Comparison of ENCODE assay signal across 8 mouse cellular contexts in the genomic region with DNA sequence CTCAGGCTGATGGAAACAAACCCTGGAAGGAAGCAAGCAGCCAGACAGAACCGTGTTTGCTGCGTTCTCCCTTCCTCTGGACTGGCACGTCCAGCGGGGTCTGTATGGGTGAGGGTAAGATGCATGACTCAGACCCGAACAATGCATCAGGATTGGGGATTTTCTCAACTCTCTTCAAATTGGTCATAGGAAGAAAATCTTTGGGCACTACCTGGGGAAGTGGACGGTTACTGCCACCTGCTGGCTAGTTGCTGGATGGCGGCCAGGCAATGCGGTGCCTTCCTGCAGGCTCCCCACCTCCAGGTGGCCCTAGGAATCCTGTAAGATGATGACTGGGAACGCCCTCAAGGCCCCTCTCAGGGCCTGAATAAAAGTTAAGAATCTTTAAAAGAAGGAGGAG. TPM values are rescaled to one million over a fixed set of nuclear protein-coding genes. Genes with fewer than 3 reads are reported as not detected.
A peak's percentile ranks its signal among the peaks of the same experiment; 100 is the strongest.
DNase-seq lines count a peak whose midpoint lies in the region; ATAC-seq and TF ChIP-seq lines count a peak whose summit lies in the region.

No protein-coding gene starts in this region.

- intact Hi-C loops in heart, adult 2 months (cut with DNase I): loop anchor here (1.0 to 5.0 kb wide), 3 partner anchors 41 to 157 kb away; no protein-coding TSS in a partner anchor

- H3K27ac ChIP-seq in heart, adult 2 months: no peak overlapping the region
- no peak overlapping the region for H3K27ac ChIP-seq in kidney, postnatal 0 days

- H3K9me3 ChIP-seq in kidney, postnatal 0 days (replicated peaks; ENCODE audit: low read length): no peaks in the 10 kb centered on the region

- no peaks in the 10 kb centered on the region for H3K36me3 ChIP-seq in heart, adult 2 months (ENCODE audit: control insufficient read depth, insufficient read depth, low read length)
- H3K36me3 ChIP-seq in kidney, postnatal 0 days (ENCODE audit: insufficient read depth, low read length): no peaks in the 10 kb centered on the region

- 4% methylated on average over 9 of the region's 9 CpGs for WGBS in heart, adult 2 months
- 4% methylated on average over 9 of the region's 9 CpGs for WGBS in kidney, postnatal 0 days

- no peaks in the 10 kb centered on the region for H3K27me3 ChIP-seq in heart, adult 2 months (ENCODE audit: control insufficient read depth, insufficient read depth, low read length)
- no peaks in the 10 kb centered on the region for H3K27me3 ChIP-seq in kidney, postnatal 0 days (ENCODE audit: insufficient read depth, low read length)

- no peak overlapping the region for H3K9ac ChIP-seq in heart, adult 2 months (ENCODE audit: low read depth, low read length)
- no peak overlapping the region for H3K9ac ChIP-seq in kidney, postnatal 0 days (ENCODE audit: low read depth, low read length)

- peak; percentile 66 for ATAC-seq in activated CD4-positive, CD25-positive, alpha-beta regulatory T cell, adult 4 months
- no peak; the same call in 1 of the 2 replicates for ATAC-seq in kidney, postnatal 0 days (replicated peaks; ENCODE audit: low FRiP score, low read depth)

- peak; percentile 77 for DNase-seq in 416B (ENCODE audit: low read depth)
- DNase-seq in embryo, embryonic 11.5 days (ENCODE audit: low read depth, low spot score): peak; percentile 58
- peak; percentile 79 to 85 for DNase-seq in heart, adult 2 months
- DNase-seq in kidney, postnatal 0 days (ENCODE audit: low spot score): peak; percentile 87
- peak; percentile 79 to 83 for DNase-seq in lung, adult 18-20 months
- peak; percentile 49 for DNase-seq in ovary, adult 18-20 months (ENCODE audit: low spot score)
- DNase-seq in thymus, postnatal 0 days (ENCODE audit: low spot score): peak; percentile 79

- no peaks in the 10 kb centered on the region for H3K79me2 ChIP-seq in heart, adult 2 months (replicated peaks; ENCODE audit: control insufficient read depth, insufficient read depth, low read length)

- TF ChIP-seq POLR2A in heart, adult 2 months (IDR thresholded peaks at IDR 0.05; ENCODE audit: insufficient read depth, low read depth, low read length): no peak

- peaks cover 2% of the 10 kb centered on the region for H3K4me1 ChIP-seq in heart, adult 2 months (ENCODE audit: control insufficient read depth, insufficient read depth, low read length)
- no peaks in the 10 kb centered on the region for H3K4me1 ChIP-seq in kidney, postnatal 0 days (replicated peaks; ENCODE audit: insufficient read depth, low read length)

- no peak overlapping the region for H3K4me3 ChIP-seq in heart, adult 2 months
- H3K4me3 ChIP-seq in kidney, postnatal 0 days (replicated peaks; ENCODE audit: low read depth, low read length): no peak overlapping the region

- TF ChIP-seq EP300 in heart, adult 2 months (IDR thresholded peaks at IDR 0.05; ENCODE audit: insufficient read depth, low read depth, low read length): peak; percentile 90

- no peak overlapping the region for H3K4me2 ChIP-seq in kidney, postnatal 0 days (ENCODE audit: low read length)

- peak; percentile 85 for TF ChIP-seq CTCF in heart, adult 2 months (IDR thresholded peaks at IDR 0.05)
- peak; percentile 96 for TF ChIP-seq CTCF in kidney, postnatal 0 days (IDR thresholded peaks at IDR 0.05; ENCODE audit: low read depth)

RNA-seq across cellular contexts. Expression of a gene that starts 6.3 kb away (rescaled TPM):
- polyA plus RNA-seq in activated CD4-positive, CD25-positive, alpha-beta regulatory T cell, adult 4 months (2017; shearing (Covaris generic)): 100 to 1,000 TPM; 447 to 527 TPM
- total RNA-seq in heart, adult 2 months (2021): 100 to 1,000 TPM; 205 to 213 TPM
- polyA plus RNA-seq in heart, adult 2 months (2012; rRNA removed): 136 and 193 TPM in 2 replicates
- 146 and 176 TPM in 2 replicates for polyA plus RNA-seq in kidney, postnatal 0 days (2015; fragmentation: Nextera tagmentation; extraction: Ambion mirVana)
- polyA plus RNA-seq in thymus, postnatal 0 days (2015; fragmentation: Nextera tagmentation; extraction: Ambion mirVana): 131 TPM in 2 replicates

RNA-seq across cellular contexts. Expression of a gene that starts 38.3 kb away (rescaled TPM):
- polyA plus RNA-seq in activated CD4-positive, CD25-positive, alpha-beta regulatory T cell, adult 4 months (2017; shearing (Covaris generic)): 10 to 100 TPM; 78.6 to 85.9 TPM
- total RNA-seq in heart, adult 2 months (2021): 1 to 10 TPM; 6.5 to 9.7 TPM
- 9.2 and 24.8 TPM in 2 replicates for polyA plus RNA-seq in heart, adult 2 months (2012; rRNA removed)
- polyA plus RNA-seq in kidney, postnatal 0 days (2015; fragmentation: Nextera tagmentation; extraction: Ambion mirVana): 2.4 and 2.5 TPM in 2 replicates
- polyA plus RNA-seq in thymus, postnatal 0 days (2015; fragmentation: Nextera tagmentation; extraction: Ambion mirVana): 25.4 and 26.8 TPM in 2 replicates

RNA-seq across cellular contexts. Expression of a gene that starts 58.3 kb away (rescaled TPM):
- polyA plus RNA-seq in activated CD4-positive, CD25-positive, alpha-beta regulatory T cell, adult 4 months (2017; shearing (Covaris generic)): 100 to 1,000 TPM; 152 to 191 TPM
- total RNA-seq in heart, adult 2 months (2021): 10 to 100 TPM; 10.3 to 10.8 TPM
- polyA plus RNA-seq in heart, adult 2 months (2012; rRNA removed): 18.6 and 19.8 TPM in 2 replicates
- polyA plus RNA-seq in kidney, postnatal 0 days (2015; fragmentation: Nextera tagmentation; extraction: Ambion mirVana): 57.6 and 59.8 TPM in 2 replicates
- 27.4 and 30.4 TPM in 2 replicates for polyA plus RNA-seq in thymus, postnatal 0 days (2015; fragmentation: Nextera tagmentation; extraction: Ambion mirVana)
